Mouse (Mus musculus): ENCODE data around the gene Tmigd1.

DNA sequence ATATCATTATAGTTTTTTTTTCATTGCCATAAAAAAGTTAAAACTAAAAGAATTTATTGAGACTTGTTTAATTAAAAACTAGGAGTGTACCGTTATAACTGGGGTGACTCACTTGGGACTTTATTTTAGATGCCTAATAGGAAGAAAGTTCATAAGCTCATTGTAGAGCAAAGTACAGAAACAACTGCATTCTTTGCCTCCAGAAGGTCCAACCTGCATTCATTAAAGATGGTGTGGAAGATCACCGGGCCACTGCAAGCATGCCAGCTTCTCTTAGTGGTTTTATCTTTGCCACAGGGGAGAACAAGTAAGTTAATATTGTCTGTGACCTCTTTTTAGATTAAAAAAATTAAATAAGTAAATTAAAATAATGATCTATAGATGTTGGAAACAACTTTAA, 2.4 kb downstream of the Tmigd1 start:
- TF ChIP-seq CTCF (IDR thresholded peaks at IDR 0.05; ENCODE audit: borderline replicate concordance, control insufficient read depth, extremely low read depth, insufficient read depth, low read length, poor library complexity) (no peak), POLR2A (IDR thresholded peaks at IDR 0.05; ENCODE audit: control insufficient read depth, extremely low read depth, insufficient read depth, low read length, poor library complexity) (no peak)

All from thymus, adult 2 months (tissue).